Mouse (Mus musculus) liver, postnatal 0 days (tissue): ENCODE measurements at regions not wholly inside any gene's neighbourhood (a gene's known extent, or its start where the extent isn't known, plus 50 kb on each side); places are given as distances from the start of the nearest gene placed in this dataset.

Experiments used
- CTCF ChIP-seq: sonication (generic); IDR thresholded peaks from 2 replicates; pipeline ENCODE4 v1.5.1; 2016; ENCODE audit warnings: antibody characterized with exemption, low read depth
- EP300 ChIP-seq: IDR thresholded peaks from 2 replicates; pipeline ENCODE4 v1.6.1; 2016; ENCODE audit warnings: antibody characterized with exemption, low read depth, mild to moderate bottlenecking

GRCm38 (mm10) chr4:105912296-105912695 is 122.6 kb downstream of the Gm12728 start:
- TF ChIP-seq CTCF (no peak), EP300 (no peak)
